Mouse (Mus musculus) ES-E14 (cell line): ENCODE data around the gene R3hdml.

Source experiments
- CHD2 ChIP-seq: IDR thresholded peaks from 2 replicates; pipeline ENCODE4 v1.6.1; 2014; ENCODE audit warnings: mild to moderate bottlenecking, low read depth, low read length, inconsistent platforms
- HCFC1 ChIP-seq: IDR thresholded peaks from 2 replicates; pipeline ENCODE4 v1.6.1; 2012; ENCODE audit warnings: low read length, inconsistent platforms, borderline replicate concordance; ENCODE audit not compliant: insufficient read depth
- MAFK ChIP-seq: IDR thresholded peaks from 2 replicates; pipeline ENCODE4 v1.6.1; 2014; ENCODE audit warnings: mild to moderate bottlenecking, low read depth, low read length, inconsistent platforms; ENCODE audit not compliant: insufficient read depth
- ZC3H11A ChIP-seq: IDR thresholded peaks from 2 replicates; pipeline ENCODE4 v1.6.1; 2012; ENCODE audit warnings: low read depth, mild to moderate bottlenecking, inconsistent platforms, low read length, borderline replicate concordance

DNA sequence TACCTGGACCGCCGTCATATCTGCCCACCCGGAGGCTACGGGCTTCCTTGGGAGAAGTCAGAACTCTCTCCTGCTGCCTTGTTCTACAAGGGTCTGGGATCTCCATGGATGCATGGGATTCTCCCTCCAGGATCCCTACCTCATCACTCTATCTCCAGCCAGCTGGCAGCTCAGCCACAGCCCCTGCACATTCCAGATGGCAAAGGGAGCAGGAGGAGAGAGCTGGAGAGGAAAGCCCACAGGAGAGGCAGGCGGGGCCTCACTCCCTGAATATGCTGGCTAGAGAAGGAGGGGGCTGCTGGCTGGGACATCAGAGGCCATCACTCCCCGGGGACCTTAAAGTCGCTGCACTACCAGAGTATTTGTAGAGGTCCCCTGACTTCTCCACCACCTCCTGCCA is 767 bp upstream of the R3hdml start:
- TF ChIP-seq ZC3H11A, result no peak
- no peak for TF ChIP-seq CHD2
- TF ChIP-seq HCFC1, result no peak
- no peak for TF ChIP-seq MAFK
